Mouse (Mus musculus) cortical plate, adult 2 months (tissue): ENCODE results near the gene Shisa5.

Source experiments
- CTCF ChIP-seq: fragments of 200-500 bp; IDR thresholded peaks from 2 replicates; pipeline ENCODE4 v1.5.1; 2011; ENCODE audit warnings: mild to moderate bottlenecking, control low read depth, low read length; ENCODE audit not compliant: insufficient read depth; ENCODE audit errors: extremely low read depth
- POLR2A ChIP-seq: fragments of 200-500 bp; IDR thresholded peaks from 2 replicates; pipeline ENCODE4 v1.6.1; 2011; ENCODE audit warnings: mild to moderate bottlenecking, low read length, control low read depth; ENCODE audit not compliant: insufficient read depth; ENCODE audit errors: extremely low read depth

DNA sequence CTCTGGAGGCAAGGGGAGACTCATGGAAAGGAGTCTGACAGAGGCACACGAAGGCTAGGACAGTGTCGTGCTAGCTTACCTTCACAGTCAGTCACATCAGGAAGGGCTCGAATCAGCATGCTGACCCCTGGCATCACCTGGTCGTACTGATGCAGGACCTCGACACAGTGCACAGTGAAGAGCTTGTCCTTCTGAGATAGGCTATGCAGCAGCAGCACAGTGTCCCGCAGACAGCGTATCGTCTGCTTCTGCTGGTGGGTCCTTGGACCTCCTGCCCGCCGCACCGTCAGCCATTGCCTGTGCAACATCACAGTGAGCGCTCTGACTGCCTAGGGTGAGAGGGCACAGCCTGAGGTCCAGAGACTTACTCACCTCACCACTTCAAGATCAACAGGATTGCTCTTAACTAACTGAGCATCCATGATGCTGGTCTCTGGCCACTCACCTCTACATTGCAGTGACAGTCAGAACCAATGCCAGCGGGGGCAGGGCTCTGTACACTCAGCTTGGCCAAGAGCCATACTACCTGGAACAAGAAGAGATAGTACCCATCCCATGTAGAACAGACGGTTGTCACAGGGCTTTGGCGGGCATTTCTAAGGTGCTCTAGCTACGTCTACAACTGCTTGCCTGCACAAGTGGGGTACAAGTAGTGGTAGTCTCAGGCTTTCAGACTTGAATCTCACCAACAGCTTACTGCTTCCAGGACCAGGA, 22.0 kb downstream of the Shisa5 start:
- TF ChIP-seq CTCF (no peak), POLR2A (no peak)
